Mouse (Mus musculus) CH12.LX (cell line): ENCODE results near the gene Grip1.

Experiments used
- CTCF ChIP-seq, 2 experiments: IDR thresholded peaks in 1 of 2; conservative IDR thresholded peaks in 1 of 2; 2 replicates each; pipeline ENCODE4 v1.5.1; 2011 to 2012; ENCODE audit warnings: low read depth in 2 of 2, low read length in 2 of 2, improper control_type of control experiment in 1 of 2, inconsistent platforms in 1 of 2, mild to moderate bottlenecking in 1 of 2, moderate library complexity in 1 of 2
- ELF1 ChIP-seq: IDR thresholded peaks from 2 replicates; pipeline ENCODE4 v1.6.1; 2014; ENCODE audit warnings: low read depth, mild to moderate bottlenecking, inconsistent platforms, low read length, improper control_type of control experiment

GRCm38 (mm10) chr10:120123721-120124120 is 670.1 kb downstream of the Grip1 start:
- no peak for TF ChIP-seq ELF1
- TF ChIP-seq CTCF (conservative IDR thresholded peaks at IDR 0.05 in 1 of 2, IDR thresholded peaks at IDR 0.05 in 1 of 2; ENCODE audit: low read depth in 2 of 2, low read length in 2 of 2) = no peak
